ENCODE assay signal across 19 mouse cellular contexts in genomic region chr2:169388569-169388968, GRCm38 (mm10).
A peak's percentile ranks its signal among the peaks of the same experiment; 100 is the strongest.
DNase-seq lines count a peak whose midpoint lies in the region; ATAC-seq and TF ChIP-seq lines count a peak whose summit lies in the region.
"Had no signal": no experiment of that assay in that cellular context is flagged by ENCODE, and none has a peak within 500 bp of the region (broad histone marks: within the 10 kb centered on the region; RNA-seq: fewer than 3 reads in every experiment).

No protein-coding gene starts in this region.

- 69% methylated on average over 8 of the region's 8 CpGs for WGBS in intestine, embryonic 14.5 days
- 46% methylated on average over 8 of the region's 8 CpGs for WGBS in intestine, postnatal 0 days
- WGBS in neural tube, embryonic 13.5 days = 84% methylated on average over 8 of the region's 8 CpGs
- 77% methylated on average over 8 of the region's 8 CpGs for WGBS in neural tube, embryonic 15.5 days

- no peak for TF ChIP-seq CTCF in intestine, postnatal 0 days (IDR thresholded peaks at IDR 0.05; ENCODE audit: low read depth)

- no peaks in the 10 kb centered on the region for H3K36me3 ChIP-seq in intestine, embryonic 14.5 days (ENCODE audit: control insufficient read depth, insufficient read depth, low read length)
- H3K36me3 ChIP-seq in intestine, postnatal 0 days (ENCODE audit: control insufficient read depth, insufficient read depth) = no peaks in the 10 kb centered on the region
- no peaks in the 10 kb centered on the region for H3K36me3 ChIP-seq in neural tube, embryonic 13.5 days
- no peaks in the 10 kb centered on the region for H3K36me3 ChIP-seq in neural tube, embryonic 15.5 days
- H3K36me3 ChIP-seq: embryonic facial prominence, embryonic 13.5 days; heart, embryonic 15.5 days had no signal

- H3K9me3 ChIP-seq in intestine, embryonic 14.5 days (ENCODE audit: control insufficient read depth, low read length) = no peaks in the 10 kb centered on the region; the same call in 1 of the 2 replicates
- H3K9me3 ChIP-seq in intestine, postnatal 0 days (ENCODE audit: control insufficient read depth) = no peaks in the 10 kb centered on the region
- no peaks in the 10 kb centered on the region for H3K9me3 ChIP-seq in neural tube, embryonic 13.5 days
- H3K9me3 ChIP-seq in neural tube, embryonic 15.5 days (replicated peaks) = no peaks in the 10 kb centered on the region
- H3K9me3 ChIP-seq: heart, embryonic 15.5 days had no signal

- H3K4me2 ChIP-seq in intestine, embryonic 14.5 days (ENCODE audit: low read length) = no peak overlapping the region
- no peak overlapping the region for H3K4me2 ChIP-seq in intestine, postnatal 0 days (replicated peaks; ENCODE audit: low read depth)
- H3K4me2 ChIP-seq in neural tube, embryonic 13.5 days = no peak overlapping the region
- no peak overlapping the region for H3K4me2 ChIP-seq in neural tube, embryonic 15.5 days
- H3K4me2 ChIP-seq: embryonic facial prominence, embryonic 13.5 days; heart, embryonic 11.5 days; heart, embryonic 15.5 days; hindbrain, embryonic 14.5 days had no signal

- H3K4me1 ChIP-seq in intestine, embryonic 14.5 days (replicated peaks; ENCODE audit: control insufficient read depth, insufficient read depth, low read length) = no peaks in the 10 kb centered on the region
- H3K4me1 ChIP-seq in intestine, postnatal 0 days (replicated peaks; ENCODE audit: control insufficient read depth, insufficient read depth, low read length) = no peaks in the 10 kb centered on the region
- H3K4me1 ChIP-seq in neural tube, embryonic 13.5 days (replicated peaks) = peaks cover 26% of the 10 kb centered on the region
- peaks cover 17% of the 10 kb centered on the region for H3K4me1 ChIP-seq in neural tube, embryonic 15.5 days
- H3K4me1 ChIP-seq: embryonic facial prominence, embryonic 13.5 days; heart, embryonic 15.5 days had no signal

- ATAC-seq in intestine, embryonic 14.5 days (replicated peaks; ENCODE audit: low FRiP score, low TSS enrichment, low read depth) = peak; percentile 70; the same call in 1 of the 2 replicates
- no peak for ATAC-seq in intestine, postnatal 0 days
- peak; percentile 56; the same call in 1 of the 2 replicates for ATAC-seq in neural tube, embryonic 13.5 days (ENCODE audit: low read depth)
- no peak for ATAC-seq in neural tube, embryonic 15.5 days (ENCODE audit: low FRiP score)

- no peaks in the 10 kb centered on the region for H3K27me3 ChIP-seq in intestine, embryonic 14.5 days (replicated peaks; ENCODE audit: control insufficient read depth, insufficient read depth, low read length)
- no peaks in the 10 kb centered on the region for H3K27me3 ChIP-seq in intestine, postnatal 0 days (replicated peaks; ENCODE audit: control insufficient read depth, insufficient read depth, low read length)
- H3K27me3 ChIP-seq in neural tube, embryonic 13.5 days = no peaks in the 10 kb centered on the region
- no peaks in the 10 kb centered on the region for H3K27me3 ChIP-seq in neural tube, embryonic 15.5 days (replicated peaks)
- H3K27me3 ChIP-seq: embryonic facial prominence, embryonic 13.5 days; heart, embryonic 15.5 days had no signal

- no peak overlapping the region for H3K9ac ChIP-seq in intestine, embryonic 14.5 days (ENCODE audit: low read length)
- no peak overlapping the region for H3K9ac ChIP-seq in intestine, postnatal 0 days (ENCODE audit: low read depth, low read length)
- no peak overlapping the region for H3K9ac ChIP-seq in neural tube, embryonic 13.5 days
- H3K9ac ChIP-seq in neural tube, embryonic 15.5 days (replicated peaks) = no peak overlapping the region
- H3K9ac ChIP-seq: embryonic facial prominence, embryonic 13.5 days; heart, embryonic 15.5 days; hindbrain, embryonic 14.5 days had no signal

- no peak overlapping the region for H3K27ac ChIP-seq in intestine, embryonic 14.5 days (ENCODE audit: low read depth)
- H3K27ac ChIP-seq in intestine, postnatal 0 days (ENCODE audit: low read depth, low read length) = no peak overlapping the region
- 0 out of 2 replicates have a peak overlapping the region, but pooled peaks have one; percentile 33 for H3K27ac ChIP-seq in neural tube, embryonic 13.5 days (replicated peaks)
- no peak overlapping the region for H3K27ac ChIP-seq in neural tube, embryonic 15.5 days (replicated peaks)
- H3K27ac ChIP-seq: embryonic facial prominence, embryonic 13.5 days; heart, embryonic 15.5 days had no signal

- no peak overlapping the region for H3K4me3 ChIP-seq in intestine, embryonic 14.5 days (ENCODE audit: low read depth, low read length)
- no peak overlapping the region for H3K4me3 ChIP-seq in intestine, postnatal 0 days (ENCODE audit: low read depth, low read length)
- H3K4me3 ChIP-seq in neural tube, embryonic 13.5 days = no peak overlapping the region
- H3K4me3 ChIP-seq in neural tube, embryonic 15.5 days (replicated peaks) = no peak overlapping the region
- H3K4me3 ChIP-seq: embryonic facial prominence, embryonic 13.5 days; heart, embryonic 15.5 days had no signal

- no peak for DNase-seq in intestine, embryonic 14.5 days (ENCODE audit: low spot score)
- DNase-seq in ZHBTc4 (ENCODE audit: low read depth, low spot score) = peak; percentile 28
- peak; percentile 6 for DNase-seq in naive thymus-derived CD4-positive, alpha-beta T cell, adult 2 months (ENCODE audit: low read depth)
- no peak for DNase-seq in layer of hippocampus, adult 9-10 months (ENCODE audit: low spot score)
- DNase-seq: adrenal gland, adult 2 months; adrenal gland, postnatal 25 days; cerebellum, adult 18-20 months; cerebellum, adult 9-11 months; cerebellum, postnatal 36 days; gastrocnemius, postnatal 10 days; heart, adult 18-20 months; heart, postnatal 14 days had no signal

Comparison
In these comparisons a context has a peak if more than half of its experiments do, and no peak if none do; other contexts are left out.
1. ATAC-seq: peak in intestine, embryonic 14.5 days (single experiment) and neural tube, embryonic 13.5 days (single experiment); none in intestine, postnatal 0 days (single experiment) and neural tube, embryonic 15.5 days (single experiment).
2. DNase-seq: peak in ZHBTc4 (single experiment) and naive thymus-derived CD4-positive, alpha-beta T cell, adult 2 months (single experiment); none in intestine, embryonic 14.5 days (single experiment) and layer of hippocampus, adult 9-10 months (single experiment).